Mouse (Mus musculus): ENCODE results near the gene Prom1. TPM values are rescaled to one million over a fixed set of nuclear protein-coding genes. Genes with fewer than 3 reads are reported as not detected.
A peak's percentile ranks its signal among the peaks of the same experiment; 100 is the strongest.

Gene Prom1
- polyA plus RNA-seq, 1 experiment from 2014 or later: 90.6 TPM

DNA sequence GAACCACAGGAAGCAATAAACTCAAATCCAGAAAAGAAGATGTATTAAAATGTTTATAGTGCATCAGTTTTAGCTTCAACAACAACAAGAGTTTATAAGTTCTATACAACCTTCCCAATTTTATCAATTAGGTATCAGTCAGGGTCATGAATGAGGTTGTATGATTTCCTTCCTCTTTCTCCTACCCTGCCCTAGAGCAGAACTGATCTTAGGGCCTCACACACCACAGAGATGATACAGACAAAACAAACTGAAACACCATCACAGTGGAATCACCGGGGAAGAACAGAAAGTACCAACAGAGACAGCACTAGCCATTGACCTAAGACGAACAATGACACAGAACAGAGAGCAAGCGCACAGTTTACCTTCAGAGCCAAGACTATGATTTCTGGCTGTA lies 43.6 kb downstream of the Prom1 start:
- WGBS: 94% methylated on average over 3 of the region's 3 CpGs
- Histone ChIP-seq H3K4me1 (ENCODE audit: control insufficient read depth, insufficient read depth, low read length) (no peaks in the 10 kb centered on the region), H3K36me3 (ENCODE audit: control insufficient read depth, insufficient read depth, low read length) (peaks cover 7% of the 10 kb centered on the region; the same call in 1 of the 2 replicates)

GRCm38 (mm10) chr5:44050213-44050612 lies 51.6 kb downstream of the Prom1 start:
- Histone ChIP-seq H3K4me1 (ENCODE audit: control insufficient read depth, insufficient read depth, low read length) (no peaks in the 10 kb centered on the region), H3K36me3 (ENCODE audit: control insufficient read depth, insufficient read depth, low read length) (0 out of 2 replicates have a peak, but pooled peaks cover 5% of the 10 kb centered on the region), H3K27ac (ENCODE audit: low read depth, low read length) (no peak overlapping the region), H3K9ac (ENCODE audit: low read depth, low read length) (no peak overlapping the region), H3K27me3 (ENCODE audit: control insufficient read depth, insufficient read depth, low read length) (no peaks in the 10 kb centered on the region), H3K4me2 (replicated peaks; ENCODE audit: low read depth, low read length) (no peak overlapping the region), H3K4me3 (ENCODE audit: low read length) (no peak overlapping the region), H3K9me3 (ENCODE audit: control insufficient read depth, low read length) (no peaks in the 10 kb centered on the region)
- 72% methylated on average over 8 of the region's 8 CpGs for WGBS
- no peak for ATAC-seq (ENCODE audit: low FRiP score, low TSS enrichment)

More for the DNA sequence above, 43.6 kb downstream of the Prom1 start:
- Histone ChIP-seq H3K9me3 (ENCODE audit: control insufficient read depth, low read length) (no peaks in the 10 kb centered on the region), H3K27me3 (ENCODE audit: control insufficient read depth, insufficient read depth, low read length) (no peaks in the 10 kb centered on the region), H3K4me3 (ENCODE audit: low read length) (no peak overlapping the region), H3K9ac (ENCODE audit: low read depth, low read length) (no peak overlapping the region), H3K4me2 (replicated peaks; ENCODE audit: low read depth, low read length) (no peak overlapping the region), H3K27ac (ENCODE audit: low read depth, low read length) (no peak overlapping the region)
- no peak for ATAC-seq (ENCODE audit: low FRiP score, low TSS enrichment)

- Histone ChIP-seq H3K4me3 (ENCODE audit: low read length) (no peak overlapping the region), H3K9me3 (ENCODE audit: control insufficient read depth, low read length) (no peaks in the 10 kb centered on the region), H3K4me1 (ENCODE audit: control insufficient read depth, insufficient read depth, low read length) (no peaks in the 10 kb centered on the region), H3K4me2 (replicated peaks; ENCODE audit: low read depth, low read length) (no peak overlapping the region), H3K27me3 (ENCODE audit: control insufficient read depth, insufficient read depth, low read length) (no peaks in the 10 kb centered on the region), H3K27ac (ENCODE audit: low read depth, low read length) (no peak overlapping the region), H3K9ac (ENCODE audit: low read depth, low read length) (no peak overlapping the region), H3K36me3 (ENCODE audit: control insufficient read depth, insufficient read depth, low read length) (0 out of 2 replicates have a peak, but pooled peaks cover 2% of the 10 kb centered on the region)
- ATAC-seq (ENCODE audit: low FRiP score, low TSS enrichment): no peak
- WGBS: 53% methylated on average over 6 of the region's 6 CpGs
These were observed 52.3 kb downstream of the Prom1 start for GRCm38 (mm10) chr5:44049395-44049976.

- H3K4me3 ChIP-seq (ENCODE audit: low read length): no peak overlapping the region
- no peaks in the 10 kb centered on the region for H3K27me3 ChIP-seq (ENCODE audit: control insufficient read depth, insufficient read depth, low read length)
- H3K9me3 ChIP-seq (ENCODE audit: control insufficient read depth, low read length): no peaks in the 10 kb centered on the region
- no peak overlapping the region for H3K27ac ChIP-seq (ENCODE audit: low read depth, low read length)
- H3K4me2 ChIP-seq (replicated peaks; ENCODE audit: low read depth, low read length): no peak overlapping the region
- ATAC-seq (ENCODE audit: low FRiP score, low TSS enrichment): peak; percentile 20; the same call in 1 of the 2 replicates
- WGBS: 39% methylated on average over 5 of the region's 5 CpGs
- H3K9ac ChIP-seq (ENCODE audit: low read depth, low read length): no peak overlapping the region
- H3K4me1 ChIP-seq (ENCODE audit: control insufficient read depth, insufficient read depth, low read length): no peaks in the 10 kb centered on the region
- H3K36me3 ChIP-seq (ENCODE audit: control insufficient read depth, insufficient read depth, low read length): no peaks in the 10 kb centered on the region
These were observed 53.1 kb downstream of the Prom1 start for GRCm38 (mm10) chr5:44048568-44049363.

- no peak overlapping the region for H3K4me3 ChIP-seq (ENCODE audit: low read length)
- H3K4me1 ChIP-seq (ENCODE audit: control insufficient read depth, insufficient read depth, low read length): no peaks in the 10 kb centered on the region
- H3K27ac ChIP-seq (ENCODE audit: low read depth, low read length): no peak overlapping the region; the same call in 1 of the 2 replicates
- no peaks in the 10 kb centered on the region for H3K27me3 ChIP-seq (ENCODE audit: control insufficient read depth, insufficient read depth, low read length)
- 15% methylated on average over 1 of the region's 1 CpGs for WGBS
- peaks cover 11% of the 10 kb centered on the region; the same call in 1 of the 2 replicates for H3K36me3 ChIP-seq (ENCODE audit: control insufficient read depth, insufficient read depth, low read length)
- no peak overlapping the region for H3K4me2 ChIP-seq (replicated peaks; ENCODE audit: low read depth, low read length)
- no peaks in the 10 kb centered on the region for H3K9me3 ChIP-seq (ENCODE audit: control insufficient read depth, low read length)
- no peak overlapping the region for H3K9ac ChIP-seq (ENCODE audit: low read depth, low read length)
- ATAC-seq (ENCODE audit: low FRiP score, low TSS enrichment): no peak
These were observed 60.1 kb downstream of the Prom1 start for GRCm38 (mm10) chr5:44041725-44042124.

- no peaks in the 10 kb centered on the region for H3K4me1 ChIP-seq (ENCODE audit: control insufficient read depth, insufficient read depth, low read length)
- H3K4me3 ChIP-seq (ENCODE audit: low read length): no peak overlapping the region
- ATAC-seq (ENCODE audit: low FRiP score, low TSS enrichment): no peak
- no peak overlapping the region for H3K9ac ChIP-seq (ENCODE audit: low read depth, low read length)
- H3K4me2 ChIP-seq (replicated peaks; ENCODE audit: low read depth, low read length): no peak overlapping the region
- H3K27ac ChIP-seq (ENCODE audit: low read depth, low read length): no peak overlapping the region
- H3K27me3 ChIP-seq (ENCODE audit: control insufficient read depth, insufficient read depth, low read length): no peaks in the 10 kb centered on the region
- no peaks in the 10 kb centered on the region for H3K9me3 ChIP-seq (ENCODE audit: control insufficient read depth, low read length)
- H3K36me3 ChIP-seq (ENCODE audit: control insufficient read depth, insufficient read depth, low read length): peaks cover 13% of the 10 kb centered on the region; the same call in 1 of the 2 replicates
- WGBS: 87% methylated on average over 3 of the region's 3 CpGs
These were observed 60.8 kb downstream of the Prom1 start for GRCm38 (mm10) chr5:44041056-44041455.

- no peak for ATAC-seq (ENCODE audit: low FRiP score, low TSS enrichment)
- no peaks in the 10 kb centered on the region for H3K4me1 ChIP-seq (ENCODE audit: control insufficient read depth, insufficient read depth, low read length)
- H3K4me3 ChIP-seq (ENCODE audit: low read length): no peak overlapping the region
- no peak overlapping the region for H3K27ac ChIP-seq (ENCODE audit: low read depth, low read length)
- H3K4me2 ChIP-seq (replicated peaks; ENCODE audit: low read depth, low read length): no peak overlapping the region
- H3K9me3 ChIP-seq (ENCODE audit: control insufficient read depth, low read length): no peaks in the 10 kb centered on the region
- H3K36me3 ChIP-seq (ENCODE audit: control insufficient read depth, insufficient read depth, low read length): peaks cover 18% of the 10 kb centered on the region; the same call in 1 of the 2 replicates
- WGBS: 94% methylated on average over 9 of the region's 9 CpGs
- no peak overlapping the region for H3K9ac ChIP-seq (ENCODE audit: low read depth, low read length)
- no peaks in the 10 kb centered on the region for H3K27me3 ChIP-seq (ENCODE audit: control insufficient read depth, insufficient read depth, low read length)
These were observed 103.4 kb downstream of the Prom1 start for GRCm38 (mm10) chr5:43998295-43998989.

DNA sequence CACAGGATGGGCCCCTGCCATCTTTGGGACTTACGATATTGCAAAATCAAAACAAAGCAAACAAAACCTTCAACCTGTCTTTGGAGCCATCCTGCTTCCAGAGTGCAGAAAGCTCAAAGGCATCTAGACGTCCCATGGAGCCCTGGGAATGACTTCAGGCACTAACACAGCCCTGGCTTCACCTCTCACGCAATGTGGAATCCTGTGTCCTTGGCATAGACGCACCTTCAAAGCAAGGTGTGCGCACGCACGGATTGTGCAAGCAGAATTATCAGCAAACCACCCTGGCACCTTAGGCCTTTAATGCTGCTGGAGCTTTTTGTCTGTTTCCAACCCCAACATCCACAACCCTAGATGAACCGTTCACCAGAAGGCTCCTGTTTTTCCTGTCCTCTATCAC lies 104.2 kb downstream of the Prom1 start:
- Histone ChIP-seq H3K4me2 (replicated peaks; ENCODE audit: low read depth, low read length) (no peak overlapping the region), H3K27me3 (ENCODE audit: control insufficient read depth, insufficient read depth, low read length) (no peaks in the 10 kb centered on the region), H3K36me3 (ENCODE audit: control insufficient read depth, insufficient read depth, low read length) (peaks cover 17% of the 10 kb centered on the region; the same call in 1 of the 2 replicates), H3K9ac (ENCODE audit: low read depth, low read length) (no peak overlapping the region), H3K27ac (ENCODE audit: low read depth, low read length) (no peak overlapping the region), H3K9me3 (ENCODE audit: control insufficient read depth, low read length) (no peaks in the 10 kb centered on the region), H3K4me3 (ENCODE audit: low read length) (no peak overlapping the region), H3K4me1 (ENCODE audit: control insufficient read depth, insufficient read depth, low read length) (no peaks in the 10 kb centered on the region)
- 93% methylated on average over 8 of the region's 8 CpGs for WGBS
- ATAC-seq (ENCODE audit: low FRiP score, low TSS enrichment): no peak

Data from kidney, embryonic 14.5 days (tissue).